Mouse (Mus musculus): ENCODE results near the gene Acad10. TPM values are rescaled to one million over a fixed set of nuclear protein-coding genes. Genes with fewer than 3 reads are reported as not detected.
"Not testable (repeated sequence)": the region's sequence is repeated elsewhere in the genome, so short reads cannot be mapped to it uniquely, and the experiment has no call there.

Gene Acad10
- polyA plus RNA-seq, 1 experiment: not detected

DNA sequence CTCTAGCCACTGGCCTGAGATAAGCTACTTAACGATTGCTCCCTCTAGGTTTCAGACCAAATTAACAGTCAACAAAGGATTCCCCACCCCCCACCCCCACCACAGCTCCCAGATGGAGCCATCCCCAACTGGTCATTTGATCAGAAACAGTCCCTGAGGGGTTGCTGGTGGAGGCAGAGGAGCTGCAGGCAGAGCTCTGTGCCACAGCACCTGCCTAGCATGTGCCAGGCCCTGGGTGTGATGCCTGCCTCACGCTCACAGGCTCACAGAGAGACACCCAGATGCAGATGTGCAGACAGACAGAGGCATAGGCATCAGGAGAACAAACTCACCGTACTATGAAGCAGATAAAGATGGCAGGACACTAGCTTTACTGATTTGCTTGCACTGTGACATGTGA is 27.5 kb downstream of the Acad10 start:
- TF ChIP-seq CTCF (IDR thresholded peaks at IDR 0.05; ENCODE audit: insufficient read depth, low read depth, low read length): no peak
- no peak for TF ChIP-seq POLR2A (IDR thresholded peaks at IDR 0.05; ENCODE audit: insufficient read depth, low read depth, low read length)
- H3K27ac ChIP-seq (ENCODE audit: insufficient read depth, low read depth, low read length): no peak overlapping the region
- no peaks in the 10 kb centered on the region for H3K4me1 ChIP-seq (ENCODE audit: control insufficient read depth, insufficient read depth, low read length)
- 58% methylated on average over 3 of the region's 3 CpGs for WGBS
- no peak overlapping the region for H3K4me3 ChIP-seq (ENCODE audit: insufficient read depth, low read depth, low read length)

DNA sequence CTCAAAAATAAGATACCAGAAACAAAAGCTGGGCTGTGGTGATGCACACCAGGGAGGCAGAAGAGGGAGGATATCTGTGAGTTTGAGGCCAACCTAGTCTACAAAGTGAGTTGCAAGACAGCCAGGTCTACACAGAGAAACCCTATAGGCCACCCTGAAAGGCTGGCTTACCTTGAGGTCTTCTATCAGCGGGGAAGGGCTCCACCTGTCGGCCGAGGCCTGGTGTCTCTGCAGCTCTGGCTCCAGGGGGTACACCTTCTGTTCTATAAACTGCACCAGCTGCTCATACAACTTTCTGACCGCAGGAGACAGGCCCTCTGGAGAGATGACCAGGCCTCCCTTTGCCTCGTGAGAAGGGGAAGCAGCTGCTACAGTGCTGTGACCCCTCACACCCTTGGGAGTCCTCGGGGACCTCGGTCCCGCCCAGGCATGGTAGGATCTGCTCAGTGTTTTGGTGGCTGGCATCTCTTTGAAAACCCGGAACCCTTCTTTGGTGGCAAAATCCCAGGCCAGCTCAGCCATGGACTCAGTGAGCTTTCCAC is 29.1 kb downstream of the Acad10 start:
- WGBS: 70% methylated on average over 8 of the region's 9 CpGs
- not testable (repeated sequence) for H3K27ac ChIP-seq (ENCODE audit: insufficient read depth, low read depth, low read length); H3K4me1 ChIP-seq (ENCODE audit: control insufficient read depth, insufficient read depth, low read length); H3K4me3 ChIP-seq (ENCODE audit: insufficient read depth, low read depth, low read length)

DNA sequence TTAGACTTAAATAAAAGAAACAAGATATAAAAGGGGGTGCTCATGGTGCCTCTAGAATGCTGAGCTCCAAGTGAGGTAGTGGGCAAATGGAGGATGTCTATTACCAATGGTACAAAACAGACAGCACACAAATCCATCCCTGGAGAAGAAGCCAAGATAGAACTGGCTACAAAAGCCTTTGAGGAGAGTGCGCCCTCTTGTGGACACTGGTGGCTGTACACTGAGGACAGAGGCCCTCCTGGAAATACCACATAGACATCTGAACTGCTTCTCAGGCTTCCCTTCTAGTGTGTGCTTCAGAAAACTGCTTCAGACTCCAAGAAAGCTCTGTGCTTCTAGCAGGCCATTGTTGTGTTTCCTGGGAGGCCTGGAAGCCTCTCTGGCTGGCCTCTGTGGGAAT is 32.4 kb downstream of the Acad10 start:
- Histone ChIP-seq H3K27ac (ENCODE audit: insufficient read depth, low read depth, low read length) (no peak overlapping the region), H3K4me3 (ENCODE audit: insufficient read depth, low read depth, low read length) (no peak overlapping the region), H3K4me1 (ENCODE audit: control insufficient read depth, insufficient read depth, low read length) (no peaks in the 10 kb centered on the region)
- WGBS: 0% methylated on average over 1 of the region's 1 CpGs
- no peak for TF ChIP-seq POLR2A (IDR thresholded peaks at IDR 0.05; ENCODE audit: insufficient read depth, low read depth, low read length)

DNA sequence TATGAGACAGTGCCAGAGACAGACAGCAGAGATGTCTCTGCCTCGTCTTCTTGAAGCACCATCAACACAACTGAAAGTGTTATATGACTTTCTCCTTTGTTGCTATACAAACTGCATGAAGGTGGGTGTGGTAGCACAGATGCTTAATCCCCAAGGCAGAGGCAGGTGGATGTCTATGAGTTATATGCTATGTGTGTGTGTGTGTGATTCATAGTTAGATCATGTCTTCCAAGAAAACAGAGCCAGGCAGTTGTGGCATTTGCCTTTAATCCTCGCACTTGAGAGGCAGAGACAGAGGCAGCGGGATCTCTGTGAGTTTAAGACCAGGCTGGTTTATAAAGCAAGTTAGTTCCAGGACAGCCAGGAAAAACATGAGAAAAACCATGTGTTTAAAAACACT is 37.1 kb downstream of the Acad10 start:
- TF ChIP-seq CTCF (IDR thresholded peaks at IDR 0.05; ENCODE audit: insufficient read depth, low read depth, low read length) (no peak), POLR2A (IDR thresholded peaks at IDR 0.05; ENCODE audit: insufficient read depth, low read depth, low read length) (no peak)
- Histone ChIP-seq H3K4me1 (ENCODE audit: control insufficient read depth, insufficient read depth, low read length) (no peaks in the 10 kb centered on the region), H3K4me3 (ENCODE audit: insufficient read depth, low read depth, low read length) (no peak overlapping the region), H3K27ac (ENCODE audit: insufficient read depth, low read depth, low read length) (no peak overlapping the region)
- 74% methylated on average over 3 of the region's 3 CpGs for WGBS

DNA sequence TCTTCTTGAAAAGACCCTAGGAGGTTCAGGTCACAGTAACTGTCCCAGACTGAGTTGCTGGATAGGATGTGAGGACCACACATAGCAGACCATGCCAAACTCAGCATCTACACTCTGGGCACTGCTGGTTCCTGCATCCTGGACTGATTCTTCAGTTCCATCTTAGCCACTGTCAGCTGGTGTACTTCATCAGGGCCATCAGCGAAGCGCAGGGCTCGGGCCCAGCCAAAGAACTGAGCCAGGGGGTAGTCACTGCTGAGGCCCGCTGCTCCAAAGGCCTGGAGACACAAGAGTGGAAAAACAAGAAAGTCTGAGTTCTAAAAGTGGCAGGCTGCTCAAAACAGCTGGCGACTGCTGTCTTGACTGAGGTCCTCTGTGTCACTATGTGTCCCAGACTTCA is 39.2 kb downstream of the Acad10 start:
- 96% methylated on average over 5 of the region's 5 CpGs for WGBS
- H3K4me3 ChIP-seq (ENCODE audit: insufficient read depth, low read depth, low read length): no peak overlapping the region
- TF ChIP-seq CTCF (IDR thresholded peaks at IDR 0.05; ENCODE audit: insufficient read depth, low read depth, low read length) (no peak), POLR2A (IDR thresholded peaks at IDR 0.05; ENCODE audit: insufficient read depth, low read depth, low read length) (no peak)
- no peaks in the 10 kb centered on the region for H3K4me1 ChIP-seq (ENCODE audit: control insufficient read depth, insufficient read depth, low read length)
- H3K27ac ChIP-seq (ENCODE audit: insufficient read depth, low read depth, low read length): no peak overlapping the region

DNA sequence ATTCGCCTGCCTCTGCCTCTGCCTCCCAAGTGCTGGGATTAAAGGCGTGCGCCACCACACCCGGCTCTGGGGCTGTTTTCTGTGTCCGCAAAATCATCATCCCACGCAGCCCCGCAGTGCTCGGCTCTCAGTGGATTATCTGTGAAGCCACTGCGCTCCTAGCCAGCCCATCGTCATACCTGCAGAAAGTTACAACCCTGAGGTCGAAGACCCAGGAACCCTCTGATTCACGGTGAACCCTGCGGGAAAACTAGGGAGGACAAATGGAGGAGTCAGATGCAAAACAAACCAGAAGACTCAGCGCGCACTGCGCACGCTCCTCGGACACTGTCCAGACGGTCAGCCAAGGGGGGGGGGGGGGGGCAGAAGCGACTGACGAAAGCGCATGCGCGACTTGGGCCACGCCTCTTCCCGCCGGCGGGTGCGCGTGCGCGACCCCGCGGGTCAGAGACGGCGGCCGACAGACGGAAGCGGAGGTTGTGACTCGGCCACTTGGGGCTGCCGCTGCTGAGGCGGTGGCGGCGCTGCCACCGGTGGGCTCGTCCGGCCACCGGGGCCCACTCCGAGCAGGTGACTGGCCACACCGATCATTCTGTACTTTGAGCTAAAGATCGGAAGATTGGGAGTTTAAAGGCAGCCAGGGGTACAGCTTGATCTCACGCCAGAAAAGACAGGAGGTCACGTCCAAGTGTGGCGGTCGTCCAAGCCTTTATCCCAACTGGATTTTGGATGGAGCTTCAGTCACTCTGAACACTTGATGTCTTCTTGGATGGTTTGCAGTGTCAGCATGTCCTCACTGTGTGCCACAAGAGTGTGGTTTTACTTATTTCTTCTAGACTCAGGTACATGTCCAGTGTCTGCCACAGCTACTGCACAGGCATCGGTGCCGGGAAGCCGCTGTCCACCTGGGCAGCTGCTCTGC is 41.5 kb downstream of the Acad10 start, which contains the start of gene Acad12:
Acad12 (minus strand) TSS at position 347 of the 922 bp plus-strand sequence.
- WGBS: under 1% methylated on average over 46 of the region's 58 CpGs
- TF ChIP-seq POLR2A (IDR thresholded peaks at IDR 0.05; ENCODE audit: insufficient read depth, low read depth, low read length) (peak; percentile 98), CTCF (IDR thresholded peaks at IDR 0.05; ENCODE audit: insufficient read depth, low read depth, low read length) (no peak)
- Histone ChIP-seq H3K27ac (ENCODE audit: insufficient read depth, low read depth, low read length) (peak within 1 kb of the TSS; percentile 92), H3K4me3 (ENCODE audit: insufficient read depth, low read depth, low read length) (peak within 1 kb of the TSS; percentile 80), H3K4me1 (ENCODE audit: control insufficient read depth, insufficient read depth, low read length) (no peaks in the 10 kb centered on the region)

DNA sequence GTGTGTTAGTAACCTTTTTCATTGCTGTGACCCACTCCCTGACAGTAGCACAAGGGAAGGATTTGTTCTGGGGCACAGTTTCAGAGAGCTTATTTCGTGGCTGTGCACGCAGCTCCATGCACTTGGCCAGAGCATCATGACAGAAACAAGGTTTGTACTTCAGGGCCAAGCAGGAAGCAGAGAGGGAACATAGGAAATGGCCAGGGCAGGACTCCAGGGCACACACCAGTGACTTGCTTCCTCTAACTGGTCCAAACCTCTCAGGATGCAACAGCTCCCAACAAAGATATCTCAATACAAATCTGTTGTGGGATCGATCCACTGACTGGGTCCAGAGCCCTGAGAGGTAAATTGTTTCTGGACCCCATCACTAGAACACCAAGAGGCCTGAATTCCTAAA is 45.4 kb downstream of the Acad10 start:
- 77% methylated on average over 3 of the region's 3 CpGs for WGBS

DNA sequence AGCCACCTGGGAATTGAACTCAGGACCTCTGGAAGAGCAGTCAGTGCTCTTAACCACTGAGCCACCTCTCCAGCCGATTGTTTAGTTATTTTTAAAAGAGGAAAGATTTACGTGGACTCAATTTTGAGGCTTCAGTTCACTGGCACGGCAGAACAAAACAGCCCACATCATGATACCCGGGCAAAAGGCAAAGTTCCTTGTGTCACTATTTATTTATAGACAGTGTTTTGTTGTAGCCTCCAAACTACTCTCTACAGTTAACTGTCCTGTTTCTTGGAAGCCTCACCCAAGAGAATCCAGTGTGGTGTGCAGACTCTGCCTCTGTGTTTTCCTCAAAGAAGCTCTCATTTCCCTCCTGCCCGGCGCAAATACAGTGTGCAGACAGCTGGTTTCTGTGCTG is 48.3 kb downstream of the Acad10 start:
- Histone ChIP-seq H3K4me3 (ENCODE audit: insufficient read depth, low read depth, low read length) (no peak overlapping the region), H3K27ac (ENCODE audit: insufficient read depth, low read depth, low read length) (no peak overlapping the region), H3K4me1 (ENCODE audit: control insufficient read depth, insufficient read depth, low read length) (no peaks in the 10 kb centered on the region)
- 74% methylated on average over 6 of the region's 6 CpGs for WGBS
- TF ChIP-seq CTCF (IDR thresholded peaks at IDR 0.05; ENCODE audit: insufficient read depth, low read depth, low read length) (no peak), POLR2A (IDR thresholded peaks at IDR 0.05; ENCODE audit: insufficient read depth, low read depth, low read length) (no peak)

More for the DNA sequence above, 45.4 kb downstream of the Acad10 start:
- not testable (repeated sequence) for H3K4me3 ChIP-seq (ENCODE audit: insufficient read depth, low read depth, low read length); H3K4me1 ChIP-seq (ENCODE audit: control insufficient read depth, insufficient read depth, low read length); H3K27ac ChIP-seq (ENCODE audit: insufficient read depth, low read depth, low read length)

DNA sequence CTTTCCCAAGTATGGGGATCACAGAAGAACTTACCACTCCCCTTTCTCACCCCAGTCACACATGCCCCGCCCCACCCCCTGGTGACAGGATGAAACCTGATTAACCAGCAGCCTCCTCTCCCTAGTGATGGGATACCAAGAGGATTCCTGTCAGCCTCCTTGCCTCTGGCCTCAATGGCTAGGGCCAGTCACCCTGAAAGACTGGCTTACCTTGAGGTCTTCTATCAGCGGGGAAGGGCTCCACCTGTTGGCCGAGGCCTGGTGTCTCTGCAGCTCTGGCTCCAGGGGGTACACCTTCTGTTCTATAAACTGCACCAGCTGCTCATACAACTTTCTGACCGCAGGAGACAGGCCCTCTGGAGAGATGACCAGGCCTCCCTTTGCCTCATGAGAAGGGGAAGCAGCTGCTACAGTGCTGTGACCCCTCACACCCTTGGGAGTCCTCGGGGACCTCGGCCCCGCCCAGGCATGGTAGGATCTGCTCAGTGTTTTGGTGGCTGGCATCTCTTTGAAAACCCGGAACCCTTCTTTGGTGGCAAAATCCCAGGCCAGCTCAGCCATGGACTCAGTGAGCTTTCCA is 50.7 kb downstream of the Acad10 start:
- H3K4me3 ChIP-seq (ENCODE audit: insufficient read depth, low read depth, low read length); H3K4me1 ChIP-seq (ENCODE audit: control insufficient read depth, insufficient read depth, low read length); H3K27ac ChIP-seq (ENCODE audit: insufficient read depth, low read depth, low read length): not testable (repeated sequence)
- 57% methylated on average over 8 of the region's 8 CpGs for WGBS

Measured in olfactory bulb, adult 2 months (tissue).